Mouse (Mus musculus) thymus, adult 2 months (tissue): Measurements from ENCODE around the gene Fam222a.

Experiments
- CTCF ChIP-seq: fragments of 200-500 bp; IDR thresholded peaks from 2 replicates; pipeline ENCODE4 v1.5.1; 2012; ENCODE audit warnings: mild to moderate bottlenecking, control low read depth, low read length, moderate library complexity, borderline replicate concordance; ENCODE audit not compliant: control insufficient read depth, poor library complexity, insufficient read depth; ENCODE audit errors: extremely low read depth
- POLR2A ChIP-seq: fragments of 200-500 bp; IDR thresholded peaks from 2 replicates; pipeline ENCODE4 v1.6.1; 2012; ENCODE audit warnings: mild to moderate bottlenecking, low read length, control low read depth, moderate library complexity; ENCODE audit not compliant: control insufficient read depth, poor library complexity, insufficient read depth; ENCODE audit errors: extremely low read depth

DNA sequence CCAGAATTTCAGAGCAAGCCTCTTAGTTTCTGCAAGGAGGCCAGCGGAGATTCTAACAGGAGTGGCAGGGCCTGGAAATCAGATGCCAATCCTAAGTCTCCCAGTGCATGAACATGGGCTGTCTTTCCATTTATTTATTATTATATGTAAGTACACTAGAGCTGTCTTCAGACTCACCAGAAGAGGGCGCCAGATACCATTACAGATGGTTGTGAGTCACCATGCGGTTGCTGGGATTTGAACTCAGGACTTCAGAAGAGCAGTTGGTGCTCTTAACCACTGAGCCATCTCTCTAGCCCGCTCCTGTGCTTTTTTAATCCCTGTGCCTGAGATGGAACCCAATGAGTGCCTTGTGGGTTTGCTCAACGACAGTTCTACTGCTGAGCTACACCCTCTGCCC is 36.2 kb downstream of the Fam222a start:
- TF ChIP-seq CTCF, result no peak
- no peak for TF ChIP-seq POLR2A
